Mouse (Mus musculus) MEL-GATA-1-ER (cell line): Measurements from ENCODE around the gene Rreb1.

ENCODE experiments used
- DNase-seq: peaks from one replicate; pipeline ENCODE4 v3.0.0-alpha.2; 2012; ENCODE audit warnings: low read depth; ENCODE audit errors: extremely low read depth

Rreb1 gene

GRCm38 (mm10) chr13:37848438-37848837, 70.2 kb downstream of the Rreb1 start:
- no peak for DNase-seq

DNA sequence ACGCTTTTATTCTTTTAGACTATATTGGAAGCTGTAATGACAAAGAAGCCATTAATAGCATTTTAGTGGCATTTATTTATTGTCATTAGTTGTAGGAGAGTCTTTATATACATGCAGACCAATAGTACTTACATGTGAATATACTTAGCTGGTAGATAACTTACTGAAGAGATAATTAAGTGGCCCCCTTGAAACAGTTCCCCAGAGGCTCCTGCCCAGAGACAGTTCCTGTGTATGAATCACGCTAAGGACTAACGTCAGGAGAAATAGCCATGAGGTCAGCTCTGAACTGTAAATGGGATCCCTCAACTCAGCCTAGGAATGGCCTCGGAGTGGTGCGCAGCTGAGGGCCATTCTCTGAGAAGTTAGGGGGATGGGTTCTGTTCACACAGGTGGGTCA, 73.4 kb downstream of the Rreb1 start:
- DNase-seq, result no peak

DNA sequence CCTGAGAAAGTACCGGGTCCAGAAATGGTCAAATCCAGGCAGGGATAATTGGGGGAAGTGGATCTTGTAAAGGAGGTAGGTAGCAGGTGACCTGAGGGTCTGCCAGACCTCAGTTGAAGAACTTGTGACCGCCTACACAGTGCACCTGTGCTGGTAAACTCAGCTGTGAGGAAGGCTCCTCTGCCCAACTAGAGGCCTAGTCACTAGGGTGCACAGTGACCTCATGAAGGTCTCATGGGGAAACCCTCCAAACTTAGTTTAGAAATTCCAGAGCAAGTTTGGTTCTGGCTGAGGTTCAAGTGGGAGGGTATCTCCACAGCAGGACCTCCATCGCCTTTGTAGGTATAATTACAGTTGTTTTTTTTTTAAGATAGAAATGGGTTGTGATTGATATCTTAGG, 74.7 kb downstream of the Rreb1 start:
- no peak for DNase-seq

GRCm38 (mm10) chr13:37853441-37853840, 75.2 kb downstream of the Rreb1 start:
- DNase-seq, result no peak

GRCm38 (mm10) chr13:37854031-37854431, 75.8 kb downstream of the Rreb1 start:
- DNase-seq, result peak; percentile 44

DNA sequence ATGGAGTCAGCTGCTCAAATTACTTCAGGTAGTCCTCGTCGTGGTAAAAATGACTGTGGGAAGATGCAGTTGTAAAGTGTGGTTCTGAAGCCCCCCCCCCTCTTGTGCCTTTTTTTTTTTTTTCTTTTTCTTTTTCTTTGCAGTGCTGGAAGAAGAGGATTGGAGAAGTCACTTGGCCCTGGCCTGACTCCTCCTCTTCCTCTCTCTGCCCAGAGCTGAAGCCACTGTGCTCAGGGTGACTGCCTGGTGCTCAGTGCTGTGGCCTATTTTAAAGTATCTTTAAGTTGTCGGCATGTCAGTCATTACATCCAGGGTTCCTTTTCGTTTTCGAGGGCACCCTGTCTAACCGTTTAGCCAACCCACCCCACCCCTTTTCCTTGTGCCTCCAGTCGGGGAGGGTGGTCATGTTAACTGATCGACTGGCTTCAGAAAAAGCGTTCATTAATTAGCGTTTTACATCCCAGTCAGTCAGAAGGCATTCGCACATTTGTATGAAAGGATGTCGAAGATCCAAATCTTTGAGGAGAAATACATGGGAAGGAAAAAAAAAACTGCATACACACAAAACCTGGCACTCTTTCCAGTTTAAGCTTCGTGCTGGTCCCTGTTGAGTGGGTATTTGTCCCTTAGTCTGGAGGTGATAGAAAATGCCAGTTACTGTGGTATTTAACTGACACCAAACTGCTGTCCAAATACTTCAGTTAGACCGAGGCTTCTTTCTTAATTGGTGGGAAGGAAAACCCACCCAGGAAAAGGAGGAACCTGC, 76.4 kb downstream of the Rreb1 start:
- DNase-seq, result peak; percentile 82

- no peak for DNase-seq
Measured at GRCm38 (mm10) chr13:37855221-37855757, 77.1 kb downstream of the Rreb1 start.

DNA sequence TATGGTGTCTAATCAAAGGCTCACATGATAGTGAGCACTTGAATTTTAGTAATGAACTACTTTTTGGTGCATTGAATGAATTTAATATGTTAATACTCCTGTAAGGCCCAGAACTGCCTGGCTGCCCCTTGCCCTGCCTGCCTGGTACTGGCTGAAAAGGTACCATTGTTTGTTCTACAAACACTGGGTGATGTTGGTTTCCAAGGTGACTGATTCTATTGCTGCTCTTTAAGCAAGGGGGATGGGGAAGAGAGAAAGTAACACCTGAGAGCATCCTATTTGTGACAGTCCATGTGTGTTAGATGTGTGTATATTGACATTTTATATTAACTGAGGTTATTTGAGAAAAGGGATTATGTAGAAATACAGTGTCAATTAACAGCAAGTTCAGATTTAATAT, 77.6 kb downstream of the Rreb1 start:
- no peak for DNase-seq

DNA sequence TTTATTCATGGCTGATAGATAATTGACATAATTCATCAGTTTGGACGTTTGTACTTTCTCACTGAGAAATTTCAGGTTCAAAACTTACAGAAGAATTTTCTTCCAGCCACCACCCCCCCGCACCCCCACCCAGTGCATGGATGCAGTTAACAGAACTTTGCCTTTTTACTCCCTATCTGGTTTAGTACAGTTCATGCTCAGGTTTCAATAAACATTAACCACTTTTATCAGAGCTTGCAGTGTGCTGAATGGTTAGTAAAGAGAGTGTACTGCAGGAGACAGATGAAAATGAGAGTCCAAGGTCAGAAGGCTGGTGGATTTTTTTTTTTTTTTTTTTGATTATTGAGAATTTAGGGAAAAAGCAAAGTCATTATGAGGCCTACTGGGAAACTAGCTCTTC, 78.3 kb downstream of the Rreb1 start:
- DNase-seq, result no peak

DNA sequence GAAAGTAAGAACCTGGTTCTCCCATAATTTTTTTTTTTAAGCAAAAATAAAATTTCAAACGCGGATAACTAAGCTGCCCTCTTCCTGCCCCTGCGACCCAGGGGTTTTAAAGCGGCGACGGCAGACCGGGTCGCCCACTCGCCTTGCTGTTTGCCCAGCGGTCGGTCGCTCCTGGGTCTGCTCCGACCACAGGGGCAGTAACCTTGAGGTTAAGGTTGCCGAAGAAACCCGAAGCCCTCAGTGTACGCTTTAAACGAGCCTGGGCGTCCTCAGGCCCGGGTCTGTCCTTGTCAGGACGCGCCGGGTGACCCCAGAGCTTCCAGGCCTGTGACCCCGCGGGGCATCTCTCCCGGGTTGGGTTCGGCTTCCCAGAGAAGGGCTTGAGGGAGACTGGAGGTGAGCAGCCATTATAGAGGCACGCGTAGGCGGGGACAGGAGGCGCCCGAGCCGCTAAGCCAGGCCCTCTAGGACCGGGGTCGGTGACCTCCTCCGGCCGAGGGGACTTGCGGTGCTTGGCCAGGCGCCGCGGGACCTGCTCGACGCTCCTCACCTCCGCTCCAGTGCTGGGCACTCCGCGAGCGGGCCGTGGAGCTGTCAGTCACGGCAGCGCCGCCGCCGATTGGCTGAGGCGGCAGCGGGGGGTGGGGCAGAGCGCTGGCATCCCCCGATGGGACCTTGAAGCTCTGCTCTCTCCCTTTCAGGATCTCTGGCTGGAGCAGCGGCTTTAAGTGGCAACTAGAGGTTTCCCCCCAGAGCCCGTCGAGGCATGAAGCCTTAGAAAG, 79.3 kb downstream of the Rreb1 start:
- DNase-seq, result peak; percentile 67

- DNase-seq, result no peak
Measured at GRCm38 (mm10) chr13:37858066-37858501, 79.9 kb downstream of the Rreb1 start.

GRCm38 (mm10) chr13:37858508-37858907, 80.3 kb downstream of the Rreb1 start:
- no peak for DNase-seq

- DNase-seq, result peak; percentile 60
Measured at GRCm38 (mm10) chr13:37859782-37860181, 81.6 kb downstream of the Rreb1 start.

- no peak for DNase-seq
Measured at GRCm38 (mm10) chr13:37860204-37860603, 82.0 kb downstream of the Rreb1 start.

- no peak for DNase-seq
Measured at GRCm38 (mm10) chr13:37860789-37861188, 82.6 kb downstream of the Rreb1 start.

GRCm38 (mm10) chr13:37862492-37862891, 84.3 kb downstream of the Rreb1 start:
- no peak for DNase-seq

DNA sequence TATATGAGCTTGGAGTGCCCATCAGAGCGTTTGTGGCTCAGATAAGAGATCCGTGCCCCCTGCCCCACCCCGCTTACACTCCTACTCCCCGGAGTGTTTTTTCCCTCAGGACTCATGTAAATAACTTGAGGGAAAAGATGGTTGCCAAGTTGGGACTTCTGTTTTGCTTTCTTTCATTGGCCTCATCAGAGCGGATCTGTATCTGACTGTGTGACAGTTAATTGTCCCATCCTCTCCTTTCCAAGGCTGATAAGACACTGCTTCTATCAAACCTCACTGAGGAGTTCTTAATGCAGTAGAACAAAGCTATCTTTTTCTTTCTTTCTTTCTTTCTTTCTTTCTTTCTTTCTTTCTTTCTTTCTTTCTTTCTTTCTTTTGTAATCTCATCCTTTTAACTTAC, 85.4 kb downstream of the Rreb1 start:
- no peak for DNase-seq

GRCm38 (mm10) chr13:37864697-37865096, 86.5 kb downstream of the Rreb1 start:
- no peak for DNase-seq

- DNase-seq, result no peak
Measured at GRCm38 (mm10) chr13:37866296-37866695, 88.1 kb downstream of the Rreb1 start.

GRCm38 (mm10) chr13:37866846-37867245, 88.6 kb downstream of the Rreb1 start:
- DNase-seq, result no peak

DNA sequence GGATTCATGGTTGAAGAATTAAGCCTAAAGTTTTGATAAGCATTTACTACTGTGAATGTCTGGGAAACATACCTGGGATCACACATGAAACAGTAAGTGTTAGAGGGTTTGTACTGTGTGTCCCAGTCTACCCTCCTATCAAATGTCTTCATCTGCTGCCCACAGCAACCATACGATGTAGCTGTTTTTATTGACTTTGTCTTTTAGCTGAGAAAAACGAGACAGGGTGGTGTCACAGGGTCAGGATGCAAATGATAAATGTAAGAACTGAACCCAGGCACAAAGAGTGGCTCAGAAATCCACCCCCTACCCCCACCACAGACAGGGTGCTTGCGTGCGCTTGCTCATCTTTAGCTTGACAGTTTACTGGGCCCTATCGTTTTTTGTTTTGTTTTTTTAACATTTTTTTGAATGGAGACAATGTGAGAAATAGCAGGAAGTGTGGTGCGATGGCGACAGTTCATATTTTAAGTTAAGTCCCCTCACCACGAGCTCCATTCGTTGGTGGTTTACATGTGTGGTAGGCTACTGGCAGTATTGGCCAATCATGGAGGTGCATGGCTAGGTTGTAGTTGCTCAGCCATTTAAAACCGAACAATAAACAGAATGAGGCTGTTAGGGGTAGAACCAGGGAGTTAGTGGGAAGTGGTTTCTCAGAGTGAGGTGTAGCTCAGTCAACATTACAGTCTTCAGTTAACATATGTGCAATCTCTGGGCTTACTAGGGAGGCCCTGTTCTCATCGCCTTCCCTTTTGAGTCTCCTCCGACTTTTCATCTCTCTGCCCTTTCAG, 92.1 kb downstream of the Rreb1 start:
- no peak for DNase-seq
